Mouse (Mus musculus) MEL-GATA-1-ER (cell line): ENCODE data around the gene Vps8.

ENCODE experiments used
- DNase-seq: peaks from one replicate; pipeline ENCODE4 v3.0.0-alpha.2; 2012; ENCODE audit warnings: low read depth; ENCODE audit errors: extremely low read depth

Gene Vps8

GRCm38 (mm10) chr16:21403402-21403801, 19.5 kb upstream of the Vps8 start:
- no peak for DNase-seq

GRCm38 (mm10) chr16:21404631-21405030, 18.3 kb upstream of the Vps8 start:
- no peak for DNase-seq

GRCm38 (mm10) chr16:21405224-21405969, 17.5 kb upstream of the Vps8 start:
- no peak for DNase-seq

- DNase-seq: no peak
These were observed 16.8 kb upstream of the Vps8 start for GRCm38 (mm10) chr16:21406136-21406535.

GRCm38 (mm10) chr16:21411779-21412178, 11.1 kb upstream of the Vps8 start:
- DNase-seq: no peak

GRCm38 (mm10) chr16:21412593-21413047, 10.3 kb upstream of the Vps8 start:
- DNase-seq: peak; percentile 85

GRCm38 (mm10) chr16:21413819-21414218, 9.1 kb upstream of the Vps8 start:
- no peak for DNase-seq

GRCm38 (mm10) chr16:21415128-21415527, 7.8 kb upstream of the Vps8 start:
- no peak for DNase-seq

- DNase-seq: peak; percentile 64
These were observed 4.9 kb upstream of the Vps8 start for GRCm38 (mm10) chr16:21418012-21418411.

- peak; percentile 45 for DNase-seq
These were observed 610 bp downstream of the Vps8 start for GRCm38 (mm10) chr16:21423546-21423910.

GRCm38 (mm10) chr16:21428131-21428530, 5.2 kb downstream of the Vps8 start:
- DNase-seq: no peak

- DNase-seq: no peak
These were observed 7.6 kb downstream of the Vps8 start for GRCm38 (mm10) chr16:21430377-21431060.

GRCm38 (mm10) chr16:21431614-21432013, 8.7 kb downstream of the Vps8 start:
- DNase-seq: no peak

GRCm38 (mm10) chr16:21433543-21433942, 10.6 kb downstream of the Vps8 start:
- no peak for DNase-seq

- DNase-seq: no peak
These were observed 18.1 kb downstream of the Vps8 start for GRCm38 (mm10) chr16:21441012-21441411.

- no peak for DNase-seq
These were observed 22.2 kb downstream of the Vps8 start for GRCm38 (mm10) chr16:21445026-21445625.

GRCm38 (mm10) chr16:21447447-21447846, 24.5 kb downstream of the Vps8 start:
- DNase-seq: no peak

GRCm38 (mm10) chr16:21448464-21448863, 25.5 kb downstream of the Vps8 start:
- no peak for DNase-seq

GRCm38 (mm10) chr16:21449890-21450289, 27.0 kb downstream of the Vps8 start:
- DNase-seq: no peak

GRCm38 (mm10) chr16:21452569-21452968, 29.7 kb downstream of the Vps8 start:
- no peak for DNase-seq

- DNase-seq: no peak
These were observed 34.9 kb downstream of the Vps8 start for GRCm38 (mm10) chr16:21457639-21458369.

GRCm38 (mm10) chr16:21465868-21466267, 43.0 kb downstream of the Vps8 start:
- no peak for DNase-seq
